Mouse (Mus musculus) brain, adult 2 months (tissue): Measurements from ENCODE around the gene Cptp.

Experiments
- DNase-seq: peaks from one replicate; pipeline ENCODE4 v3.0.0; 2011; ENCODE audit warnings: low read depth, low spot score

Cptp gene

DNA sequence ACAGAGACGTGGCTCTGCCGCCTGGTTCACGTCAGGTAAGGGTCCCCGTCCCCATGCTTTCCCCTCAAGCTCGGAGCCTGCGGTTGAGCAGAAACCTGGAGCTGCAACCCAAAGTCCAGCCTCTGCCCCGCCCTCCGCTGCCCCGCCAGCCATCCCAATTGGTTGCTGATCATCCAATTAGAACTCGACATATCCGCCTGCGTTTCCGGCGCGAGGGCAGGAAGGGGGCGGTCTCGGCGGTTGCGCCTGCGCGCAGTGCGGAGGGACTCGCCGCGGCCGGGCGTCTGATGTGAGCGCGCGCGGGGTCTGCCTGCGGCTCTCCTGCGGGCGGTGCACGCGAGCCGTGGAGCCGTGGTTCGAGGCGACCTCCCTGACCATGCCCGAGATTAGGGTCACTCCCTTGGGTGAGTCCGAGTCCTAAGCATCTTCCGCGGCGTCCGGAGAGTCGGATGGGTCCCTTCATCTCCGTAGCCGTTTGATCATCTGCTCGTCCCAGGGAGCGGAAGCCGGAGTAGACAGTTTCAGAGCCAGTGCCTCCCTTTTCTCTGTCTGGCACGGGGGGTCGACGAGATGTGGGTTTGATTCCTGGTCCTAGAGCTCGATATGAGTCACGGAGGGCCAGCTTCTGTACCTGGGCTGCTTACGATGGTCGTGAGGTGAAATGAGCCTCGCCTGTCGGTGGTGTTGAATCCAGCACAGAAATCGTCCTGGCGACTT is at the start of gene Cptp, which contains the start of gene Ints11:
Cptp (minus strand) TSS at position 124 of the 717 bp plus-strand sequence.
Ints11 (plus strand) TSS at position 230 of the 717 bp plus-strand sequence.
- DNase-seq = peak; percentile 97

GRCm38 (mm10) chr4:155908751-155909150 is 39.5 kb upstream of the Cptp start:
- DNase-seq = no peak

GRCm38 (mm10) chr4:155908281-155908680 is 39.0 kb upstream of the Cptp start:
- DNase-seq = no peak

GRCm38 (mm10) chr4:155907003-155907402 is 37.8 kb upstream of the Cptp start:
- DNase-seq = no peak

DNA sequence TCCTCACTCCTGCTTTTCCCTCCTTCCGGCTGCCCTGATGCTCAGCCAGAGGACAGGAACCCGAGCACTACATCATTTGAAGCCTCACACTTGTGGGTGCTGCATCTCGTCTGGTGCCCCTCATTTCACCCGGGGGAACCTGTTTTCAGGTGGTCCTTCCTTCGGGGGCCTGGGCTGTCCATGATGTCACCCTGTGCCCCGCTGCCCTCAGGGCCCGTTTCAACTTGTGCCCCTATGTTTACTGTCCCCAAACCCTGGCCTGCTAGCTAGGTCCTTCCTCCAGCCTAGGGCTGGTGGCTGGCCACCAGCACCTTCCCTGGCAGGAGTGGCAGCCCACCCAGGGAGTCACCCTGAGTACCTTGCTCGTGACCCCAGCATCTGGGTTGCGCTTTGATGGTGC is 36.9 kb upstream of the Cptp start:
- DNase-seq = no peak

GRCm38 (mm10) chr4:155905634-155906033 is 36.4 kb upstream of the Cptp start:
- DNase-seq = no peak

DNA sequence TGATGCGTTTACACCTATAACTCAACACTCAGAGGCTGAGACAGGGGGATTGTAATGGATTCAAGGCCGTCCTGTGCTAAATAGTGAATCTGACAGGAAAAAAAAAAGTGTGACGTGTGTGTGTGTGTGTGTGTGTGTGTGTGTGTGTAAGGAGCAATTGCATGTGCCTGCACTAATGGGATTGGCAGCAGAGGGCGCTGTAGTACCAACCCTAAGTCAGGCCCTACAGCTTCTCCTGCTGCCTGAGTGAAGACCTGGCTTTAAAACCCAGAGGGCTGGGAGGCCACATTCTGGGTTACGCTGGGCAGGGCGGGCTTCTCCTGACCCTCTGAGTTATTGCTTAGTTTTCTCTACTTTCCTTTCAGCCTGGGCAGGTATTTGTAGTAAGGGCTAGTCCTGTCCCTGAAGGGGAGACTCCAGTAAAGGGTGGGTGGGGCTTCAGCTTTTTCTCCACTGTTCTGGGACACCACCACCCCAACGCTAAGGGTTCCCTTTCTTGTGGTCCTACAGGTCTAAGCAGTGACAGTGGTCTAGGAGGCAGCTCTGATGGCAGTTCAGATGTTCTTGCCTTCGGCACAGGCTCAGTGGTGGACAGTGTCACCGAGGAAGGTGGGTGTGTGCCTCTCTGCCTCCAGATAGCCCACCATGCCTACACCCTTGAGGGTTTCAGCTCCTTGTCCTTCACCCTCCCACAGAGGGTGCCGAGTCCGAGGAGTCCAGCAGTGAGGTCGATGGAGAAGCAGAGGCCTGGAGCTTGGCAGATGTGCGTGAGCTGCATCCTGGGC is 35.3 kb upstream of the Cptp start:
- DNase-seq = peak; percentile 66

- no peak for DNase-seq
Measured at GRCm38 (mm10) chr4:155903246-155903645, 34.0 kb upstream of the Cptp start.

GRCm38 (mm10) chr4:155901205-155901604 is 32.0 kb upstream of the Cptp start:
- peak; percentile 88 for DNase-seq

GRCm38 (mm10) chr4:155899355-155899754 is 30.1 kb upstream of the Cptp start:
- DNase-seq = no peak

- no peak for DNase-seq
Measured at GRCm38 (mm10) chr4:155898318-155898717, 29.1 kb upstream of the Cptp start.

DNA sequence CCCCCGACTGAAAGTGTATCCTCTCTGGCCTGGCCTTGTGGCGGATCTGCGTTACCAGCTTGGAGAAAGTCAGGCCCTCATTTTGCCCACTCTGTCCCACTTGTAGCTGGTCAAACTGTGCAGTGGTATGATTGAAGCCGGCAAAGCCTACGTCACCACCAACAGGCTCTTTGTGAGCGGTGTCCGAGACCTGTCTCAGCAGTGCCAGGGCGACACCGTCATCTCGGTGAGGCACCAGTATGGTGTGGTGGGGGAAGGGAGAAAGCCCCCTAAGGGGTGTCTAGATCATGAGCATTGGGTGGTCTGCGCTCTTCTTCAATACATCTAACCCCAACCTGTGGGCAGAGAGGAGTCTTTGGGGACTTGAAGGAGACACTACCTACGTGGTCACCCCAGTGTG is 27.2 kb upstream of the Cptp start:
- DNase-seq = no peak

DNA sequence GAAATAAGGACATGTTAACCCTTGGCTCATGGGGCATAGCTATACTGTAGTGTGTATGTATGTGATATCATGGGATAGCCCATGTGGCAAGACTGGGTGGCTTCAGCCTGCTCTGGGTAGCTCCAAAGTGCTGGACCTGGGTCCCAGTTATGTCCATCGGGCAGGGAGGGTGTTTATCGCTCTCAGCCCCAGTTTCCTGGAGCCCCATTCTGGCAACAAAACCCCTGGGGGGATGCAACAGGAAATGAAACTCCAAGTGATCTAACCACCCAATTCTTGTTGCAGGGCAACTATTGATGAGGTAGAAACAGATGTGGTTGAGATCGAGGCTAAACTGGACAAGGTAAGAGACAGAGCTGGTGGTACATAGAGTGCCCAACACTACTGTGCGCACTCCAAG is 26.6 kb upstream of the Cptp start:
- no peak for DNase-seq

DNA sequence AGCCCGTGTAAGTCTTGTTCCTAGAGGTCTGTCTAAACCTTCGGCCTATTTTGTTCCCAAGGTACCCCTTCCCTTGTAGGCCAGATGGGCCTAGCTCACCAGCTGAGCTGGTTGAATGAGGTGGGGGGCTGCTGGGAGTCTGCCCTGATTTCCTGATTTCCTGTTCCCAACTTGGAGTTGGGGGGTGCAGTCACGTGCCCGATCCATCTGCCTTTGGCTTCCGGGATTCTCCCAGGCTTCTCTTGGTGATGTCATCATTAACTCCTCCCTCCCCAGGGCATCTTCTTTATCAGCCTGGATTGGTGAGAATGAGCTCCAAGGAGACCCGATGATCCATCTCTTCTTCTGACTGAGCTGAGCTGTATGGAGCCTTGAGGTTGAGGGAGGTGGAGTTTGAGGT is 26.0 kb upstream of the Cptp start:
- peak; percentile 90 for DNase-seq

GRCm38 (mm10) chr4:155894311-155894881 is 25.2 kb upstream of the Cptp start:
- peak; percentile 87 for DNase-seq

GRCm38 (mm10) chr4:155893212-155893690 is 24.0 kb upstream of the Cptp start:
- DNase-seq = no peak

GRCm38 (mm10) chr4:155892438-155893211 is 23.4 kb upstream of the Cptp start:
- peak; percentile 61 for DNase-seq

DNA sequence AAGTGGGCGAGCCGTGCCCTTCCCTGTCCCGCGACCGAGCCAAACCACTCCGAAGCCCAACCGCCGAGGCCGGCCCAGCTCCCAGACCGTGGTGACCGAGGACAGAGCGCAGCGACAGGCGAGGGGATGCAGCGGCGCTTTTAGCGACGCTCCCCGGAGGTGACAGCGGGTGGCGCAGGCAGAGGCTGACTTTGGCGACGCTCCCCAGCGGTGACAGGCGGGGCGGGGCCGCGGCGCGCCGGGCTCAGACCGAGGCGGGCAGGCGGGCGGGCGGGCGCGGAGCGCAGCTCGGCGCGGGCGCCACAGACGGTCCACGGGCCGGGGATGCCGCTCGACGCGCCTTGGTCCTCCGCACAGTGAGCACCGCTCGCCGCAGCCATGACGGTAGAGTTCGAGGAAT is 22.8 kb upstream of the Cptp start:
- peak; percentile 95 for DNase-seq

GRCm38 (mm10) chr4:155891551-155892001 is 22.3 kb upstream of the Cptp start, which contains the start of the genes Pusl1 and Acap3:
Gene Pusl1, minus strand, starts transcription at chr4:155891781.
Gene Acap3, plus strand, starts transcription at chr4:155891822.
- peak; percentile 98 for DNase-seq

GRCm38 (mm10) chr4:155891011-155891471 is 21.8 kb upstream of the Cptp start:
- no peak for DNase-seq

- DNase-seq = no peak
Measured at GRCm38 (mm10) chr4:155889316-155889715, 20.1 kb upstream of the Cptp start.
